Mouse (Mus musculus): ENCODE data around the gene Psmf1. TPM values are rescaled to one million over a fixed set of nuclear protein-coding genes. Genes with fewer than 3 reads are reported as not detected.

The Psmf1 gene
- total RNA-seq, 2 experiments from 2014 or later = 15.3 to 17.9 TPM

DNA sequence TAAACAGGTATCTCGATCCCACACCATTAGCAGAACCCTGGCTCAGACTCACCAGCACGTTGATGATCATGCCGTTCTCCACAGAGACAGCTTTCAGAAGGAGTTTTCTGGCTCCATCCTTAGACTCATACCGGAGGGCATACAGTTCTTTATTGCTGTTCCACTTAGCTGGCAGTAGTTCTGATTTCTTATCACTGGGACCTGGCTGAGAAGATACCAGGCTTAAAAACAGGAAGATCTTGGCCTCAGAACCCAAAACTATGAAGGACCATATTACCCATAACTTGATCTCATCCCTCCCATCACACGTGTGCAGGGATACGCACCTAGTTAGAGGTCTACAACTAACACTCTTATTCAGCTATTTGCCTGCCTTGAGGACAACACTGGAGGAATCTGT, 8.6 kb downstream of the Psmf1 start:
- no peak for DNase-seq

DNA sequence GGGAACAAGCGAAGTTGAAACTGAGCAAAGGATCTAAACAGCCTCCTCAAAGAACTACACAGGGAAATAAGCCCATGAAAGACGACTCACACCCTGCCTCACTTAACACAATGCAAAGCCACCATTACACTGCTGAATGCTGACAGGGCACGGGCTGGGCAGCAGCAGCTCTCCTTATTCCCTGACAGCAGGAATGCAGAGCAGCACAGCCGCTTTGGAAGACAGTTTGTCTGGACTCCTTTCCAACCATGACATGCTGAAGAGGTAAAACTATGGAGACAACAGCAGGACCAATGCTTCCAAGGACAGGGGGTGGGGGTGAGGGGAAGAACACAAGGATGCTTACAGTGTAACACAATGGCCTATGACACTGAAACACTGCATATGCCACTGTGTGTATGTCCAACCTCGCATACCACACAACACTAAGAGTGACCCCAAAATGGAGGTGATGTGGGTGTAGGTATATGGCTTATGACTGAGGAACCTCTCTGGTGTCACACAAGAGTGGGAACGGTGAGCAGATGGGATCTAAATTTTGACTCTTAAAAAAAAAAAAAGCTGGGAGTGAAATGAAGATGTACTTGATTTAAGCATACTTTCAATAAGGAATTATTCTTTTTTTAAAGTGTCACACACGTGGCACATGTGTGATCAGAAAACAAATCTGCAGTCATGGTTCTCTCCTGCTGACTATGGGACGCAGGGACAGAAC, 10.7 kb downstream of the Psmf1 start:
- no peak for DNase-seq

DNA sequence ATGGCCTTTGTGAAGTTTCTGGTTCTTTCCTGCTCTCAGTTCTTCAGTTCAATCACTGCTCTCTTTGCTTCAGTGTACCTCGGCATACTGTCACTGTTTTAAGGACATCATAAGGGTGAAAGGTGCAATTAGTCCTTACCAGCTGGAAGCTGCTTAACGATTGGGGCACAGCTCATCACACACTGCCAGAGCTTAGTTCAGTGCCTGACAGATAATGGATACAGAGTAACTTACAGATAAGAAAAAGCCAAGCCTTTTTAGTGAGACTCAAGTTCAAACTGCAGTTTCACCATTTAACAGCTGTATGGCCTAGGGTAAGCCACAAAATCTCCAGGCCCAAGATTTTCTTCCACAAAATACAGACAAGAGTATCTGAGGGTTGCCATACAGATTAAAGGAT, 19.9 kb downstream of the Psmf1 start:
- no peak for DNase-seq

DNA sequence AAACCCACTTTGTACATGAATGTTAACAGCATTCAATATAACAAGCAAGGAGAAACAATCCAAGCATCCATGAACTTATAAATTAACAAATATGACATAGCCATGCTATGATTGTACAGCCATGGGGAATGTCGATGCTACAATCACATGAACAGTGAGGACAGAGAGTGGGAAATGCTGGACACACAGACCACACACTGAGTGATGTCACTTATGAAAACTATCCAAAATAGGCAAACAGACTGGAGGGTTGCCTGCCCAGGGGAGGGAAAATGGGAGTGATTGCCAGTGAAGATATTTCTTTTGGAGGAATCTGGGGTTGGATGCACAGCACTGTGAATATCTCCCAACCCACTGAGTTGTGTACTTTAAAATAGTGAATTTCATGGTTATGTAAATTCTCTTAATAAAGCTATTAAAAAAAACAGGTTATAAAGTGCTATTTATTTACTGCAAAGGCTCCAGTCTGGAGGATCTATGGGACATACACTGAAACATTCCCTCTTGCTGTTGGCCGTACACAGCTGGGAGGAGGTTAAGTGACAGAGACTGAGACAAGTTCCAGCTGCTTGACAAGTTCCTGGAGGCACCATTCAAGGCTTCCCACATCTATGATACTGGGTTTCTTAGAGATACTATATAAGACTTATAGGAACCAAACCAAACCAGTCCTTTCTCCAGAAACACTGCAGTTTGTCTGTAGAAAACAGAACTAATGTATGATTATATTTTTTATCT, 27.5 kb downstream of the Psmf1 start:
- no peak for DNase-seq

DNA sequence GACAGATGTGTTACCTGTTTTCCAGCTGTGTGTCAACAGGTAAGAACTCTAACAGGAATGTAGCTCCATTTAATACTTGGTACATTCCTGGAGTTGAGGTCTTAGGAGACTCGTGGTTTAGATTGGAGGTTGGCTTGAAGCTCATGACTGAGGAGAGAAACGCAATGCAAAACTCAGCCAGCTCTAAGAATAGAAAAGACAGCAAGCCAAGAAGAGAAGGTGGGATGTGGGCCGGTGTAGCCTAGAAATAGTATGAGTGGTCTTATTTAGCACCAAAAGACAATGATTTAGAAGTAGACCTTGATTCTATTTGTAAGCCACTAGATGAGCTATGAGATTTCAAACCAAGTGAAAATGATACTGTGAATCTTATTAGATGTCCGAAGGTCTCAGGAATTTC, 28.5 kb downstream of the Psmf1 start:
- DNase-seq = no peak

DNA sequence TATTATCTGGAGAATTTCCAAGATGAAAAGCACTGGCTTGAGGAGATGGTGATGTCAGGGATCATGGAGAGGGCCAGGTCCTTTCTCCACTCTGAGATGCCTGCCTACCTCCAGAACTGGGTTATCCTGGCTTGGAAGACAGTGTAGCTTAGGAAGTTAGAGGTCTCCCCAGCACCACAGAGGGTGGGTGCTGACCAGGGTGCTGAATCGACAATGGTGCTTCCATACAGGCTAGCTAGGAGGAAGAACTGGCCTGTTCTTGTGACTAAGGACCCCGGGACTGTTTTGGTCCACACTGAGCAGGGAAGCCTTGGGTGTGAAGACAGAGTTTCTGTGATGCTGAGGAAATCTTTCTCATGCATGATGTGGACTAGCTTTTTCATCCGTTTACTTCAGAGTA, 31.3 kb downstream of the Psmf1 start:
- no peak for DNase-seq

DNA sequence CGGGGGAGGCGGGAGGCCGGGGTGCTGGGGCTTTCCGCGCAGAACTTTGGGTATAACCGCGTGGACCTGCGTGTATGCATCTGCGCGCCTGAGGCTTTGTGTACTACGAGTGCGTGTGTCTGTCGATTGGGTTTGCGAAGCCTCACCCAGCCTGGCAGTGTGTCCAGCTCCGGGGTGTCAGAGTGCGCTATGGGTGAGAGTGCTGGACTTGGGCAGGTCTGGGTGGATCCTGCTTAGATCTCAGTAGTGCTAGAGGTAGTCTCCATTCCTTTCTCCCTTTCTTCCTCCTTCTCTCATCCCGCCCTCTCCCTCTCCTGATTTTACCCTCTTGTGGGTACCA, 41.2 kb downstream of the Psmf1 start:
- DNase-seq = no peak

DNA sequence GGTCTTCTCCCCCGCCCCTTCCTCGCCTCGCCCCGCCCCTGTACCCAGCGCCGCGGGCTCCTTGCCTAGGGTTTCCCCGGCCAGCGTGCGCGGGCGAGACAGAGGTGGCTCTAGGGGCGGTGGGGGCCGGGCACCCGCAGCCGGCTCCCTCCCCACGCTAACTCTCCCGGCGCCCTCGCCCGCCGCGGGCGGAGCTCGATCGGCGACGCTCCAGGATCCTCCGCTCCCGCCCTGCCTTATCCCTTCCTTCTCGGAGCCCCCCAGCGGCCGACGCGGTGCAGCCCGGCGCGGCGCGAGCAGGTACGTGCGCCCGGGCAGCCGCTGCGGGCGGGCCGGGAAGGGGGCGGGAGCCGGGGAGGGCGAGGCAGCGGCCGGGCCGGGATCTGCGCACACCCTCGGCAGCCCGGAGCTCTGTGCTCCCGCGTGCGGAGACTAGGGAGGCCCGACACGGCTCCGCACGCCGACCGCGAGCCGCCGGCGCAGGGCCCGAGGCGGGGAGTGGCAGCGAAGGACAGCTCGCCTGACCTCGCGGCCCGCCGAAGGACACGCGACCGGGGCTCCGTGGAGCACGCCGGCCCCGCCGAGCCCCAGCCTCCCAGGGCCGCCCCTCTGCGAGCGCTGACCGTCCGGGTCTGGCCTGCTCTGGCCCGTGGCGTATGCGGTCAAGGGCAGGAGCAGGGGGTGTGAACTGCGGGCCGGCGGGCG, 41.7 kb downstream of the Psmf1 start:
- DNase-seq = peak; percentile 19

DNA sequence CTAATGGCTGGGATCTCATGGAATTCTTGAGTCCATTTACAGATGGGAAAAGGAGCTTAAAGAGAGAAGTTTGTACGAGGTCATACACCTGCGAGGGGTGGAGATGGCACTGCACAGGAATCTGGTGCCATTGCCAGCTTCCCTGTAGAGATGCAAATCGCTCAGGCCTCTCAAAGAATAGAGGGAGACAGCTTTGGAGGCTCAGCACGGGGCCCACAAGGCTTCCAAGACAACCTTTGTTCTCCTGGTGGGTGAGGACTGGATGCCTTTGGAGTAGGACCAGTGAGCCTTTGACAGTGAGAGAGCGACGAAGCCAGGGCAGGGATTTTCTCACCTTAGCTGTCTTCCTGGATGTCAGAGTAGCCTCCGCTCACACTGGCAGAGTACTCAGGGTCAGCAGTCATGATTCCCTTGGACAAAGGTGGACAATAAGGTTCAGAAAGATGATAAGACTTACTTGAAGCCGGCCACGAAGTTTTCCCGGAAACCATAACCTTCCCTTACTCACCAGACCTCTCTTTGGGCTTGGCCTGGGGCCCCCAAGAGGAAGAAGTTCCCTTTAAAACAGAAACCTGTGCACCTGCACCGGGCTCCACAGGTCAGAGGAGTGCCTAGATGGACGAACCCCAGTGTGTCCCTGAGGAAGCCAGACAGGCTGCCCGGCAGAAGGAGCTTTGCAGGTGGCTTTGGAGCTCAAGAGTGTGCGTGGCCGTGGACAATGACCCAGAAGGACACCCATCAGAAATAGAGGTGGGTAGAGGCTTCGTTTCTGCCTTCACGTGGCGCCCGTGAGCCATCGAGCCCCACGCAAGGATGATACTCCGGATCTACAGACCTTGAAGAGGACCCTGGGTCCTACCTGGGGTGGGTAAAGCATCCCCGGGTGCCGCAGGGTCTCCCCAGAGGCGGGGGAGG, 42.5 kb downstream of the Psmf1 start, which contains the start of gene Tmem74b:
Gene Tmem74b (plus strand): TSS at position 778 of the 915 bp plus-strand sequence.
- DNase-seq = no peak

DNA sequence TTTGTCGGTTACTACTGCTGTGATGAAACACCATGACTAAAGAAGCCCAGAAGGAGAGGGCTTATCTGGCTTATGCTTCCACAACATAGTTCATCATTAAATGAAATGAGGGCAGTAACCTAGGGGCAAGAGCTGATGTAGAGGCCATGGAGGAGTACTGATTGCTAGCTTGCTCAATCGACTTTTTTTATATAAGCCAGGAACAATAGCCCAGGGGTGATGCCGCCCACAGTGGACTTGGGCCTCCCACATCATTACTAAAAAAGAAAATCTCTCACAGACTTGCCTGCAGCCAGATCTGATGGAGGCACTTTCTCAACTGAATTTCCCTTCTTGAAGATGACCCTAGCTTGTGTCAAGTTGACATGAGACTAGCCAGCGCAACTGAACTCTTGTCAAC, 61.0 kb downstream of the Psmf1 start:
- DNase-seq = no peak

DNA sequence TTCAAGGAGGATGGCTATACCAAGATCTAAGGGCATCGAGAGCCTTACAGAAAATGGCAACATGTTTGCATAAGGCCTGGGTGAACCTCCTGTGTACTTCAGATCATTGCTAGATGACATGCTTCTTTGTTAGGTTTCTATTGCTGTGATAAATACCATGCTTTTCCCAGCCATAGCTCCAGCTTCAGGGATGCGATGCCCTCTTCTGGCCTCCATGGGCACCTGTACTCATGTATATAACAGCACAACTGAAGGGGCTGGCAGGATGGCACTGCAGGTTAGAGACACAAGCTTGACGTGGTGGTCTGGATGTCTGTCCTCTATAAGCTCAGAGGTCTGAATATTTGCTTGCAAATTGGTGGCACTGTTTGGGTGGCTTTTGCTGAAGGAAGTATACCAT, 61.6 kb downstream of the Psmf1 start:
- no peak for DNase-seq

DNA sequence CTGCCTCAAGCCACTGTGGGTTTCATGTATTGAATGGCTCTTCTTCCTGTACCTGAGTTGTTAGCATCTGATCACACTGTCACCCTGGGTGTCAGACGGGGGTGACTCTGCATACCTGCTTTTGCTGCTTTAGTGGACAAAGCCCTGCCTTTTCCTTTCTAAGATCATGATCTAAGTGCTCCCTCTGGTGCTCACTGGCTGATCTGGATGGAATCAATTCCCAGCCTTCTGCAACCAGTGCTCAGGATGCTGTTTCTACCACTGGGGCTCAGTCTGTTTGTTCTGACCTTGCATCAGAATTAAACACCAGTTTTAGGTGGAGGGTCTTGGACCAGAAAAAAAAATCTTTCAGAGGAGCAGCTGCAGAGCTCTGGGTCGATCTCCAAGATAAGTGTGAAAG, 67.8 kb downstream of the Psmf1 start:
- no peak for DNase-seq

DNA sequence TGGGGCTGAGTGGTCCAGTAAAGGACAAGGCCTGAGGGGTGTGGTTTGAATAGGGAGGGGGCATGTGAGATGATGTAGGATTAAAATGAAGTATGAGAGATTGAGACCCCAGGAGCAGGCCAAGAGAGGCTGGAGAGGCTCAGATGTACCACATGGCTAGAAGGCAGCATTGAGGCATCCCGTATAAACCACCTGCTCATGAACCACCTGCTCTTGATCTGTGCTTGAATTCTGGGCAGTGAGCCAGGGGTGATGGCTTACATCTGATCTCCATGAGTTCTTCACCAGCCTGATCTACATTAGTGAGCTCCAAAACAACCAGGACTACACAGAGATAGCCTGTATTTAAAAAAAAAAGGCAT, 73.0 kb downstream of the Psmf1 start:
- DNase-seq = no peak

DNA sequence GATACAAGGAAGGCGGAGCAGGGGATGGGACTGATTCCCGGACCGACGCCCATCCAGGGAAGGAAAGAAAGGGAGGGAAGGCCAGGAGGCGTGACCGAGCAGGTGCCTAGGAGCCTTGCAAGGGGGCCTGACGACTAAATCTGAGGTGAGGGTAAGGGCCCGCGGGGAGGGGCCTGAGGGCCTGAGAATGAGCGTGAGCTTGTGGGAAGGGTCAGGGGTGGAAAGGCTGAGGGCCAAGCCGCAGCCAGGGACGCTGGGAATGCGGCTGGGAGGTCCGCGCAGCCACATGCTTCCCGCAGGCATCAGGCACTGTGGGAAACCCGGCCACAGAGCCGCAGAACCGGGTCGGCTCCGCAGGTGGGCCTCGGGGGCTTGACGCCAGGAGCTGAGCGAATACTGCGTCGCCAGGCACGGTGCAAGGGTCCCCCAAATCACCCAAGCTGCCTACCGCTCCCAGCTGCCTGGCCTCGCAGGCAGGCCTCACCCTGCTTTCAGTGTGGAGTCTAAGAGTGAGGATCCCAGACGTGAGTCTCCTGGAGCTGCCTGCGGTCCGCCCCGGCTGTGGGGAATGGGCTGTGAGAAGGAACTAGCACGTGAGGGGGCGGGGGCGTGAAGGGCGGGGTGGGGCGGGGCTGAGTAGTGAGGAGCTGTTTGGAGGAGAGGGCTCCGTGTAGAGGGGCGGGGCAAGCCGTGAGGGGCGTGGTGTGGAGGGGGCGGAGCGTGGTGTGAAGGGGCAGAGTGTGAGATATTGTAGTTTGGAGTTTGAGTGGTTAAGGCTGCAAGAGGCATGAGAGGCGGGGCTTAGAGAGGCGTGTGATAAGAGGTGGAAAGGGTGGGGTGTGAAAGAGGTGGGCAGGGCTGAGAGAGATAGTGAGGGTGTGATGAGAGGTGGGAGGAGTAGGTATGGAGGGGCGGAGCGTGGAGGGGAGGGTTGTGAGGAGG, 73.7 kb downstream of the Psmf1 start:
- DNase-seq = no peak

DNA sequence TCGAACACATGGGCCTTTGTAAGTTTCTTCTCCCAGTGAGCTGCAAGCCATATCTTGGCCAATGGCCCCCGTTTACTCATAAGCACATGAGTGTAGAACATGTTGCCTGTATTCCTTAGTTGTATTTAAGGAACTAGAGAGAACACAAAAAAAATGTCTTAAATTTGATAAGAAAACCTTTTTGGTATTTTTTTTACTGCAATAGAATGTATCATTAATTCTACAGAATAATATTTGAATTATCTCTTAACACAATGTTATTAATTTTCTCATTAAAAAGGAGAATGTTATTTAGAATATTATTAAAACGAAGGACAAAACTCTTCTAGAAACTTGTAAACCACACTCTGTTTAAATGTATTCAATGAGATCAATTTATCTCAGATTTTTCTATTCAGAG, 75.6 kb downstream of the Psmf1 start, which contains the start of gene Rad21l:
Gene Rad21l (minus strand): TSS at position 101 of the 400 bp plus-strand sequence.
- no peak for DNase-seq

Other genes with a start within 250 kb of the Psmf1 start
- 100 to 1,000 TPM; 164 to 182 TPM for gene Fkbp1a, start 201.7 kb downstream of the Psmf1 start, total RNA-seq (2021)
- gene Sdcbp2, start 171.6 kb downstream of the Psmf1 start, total RNA-seq (2021) = under 1 TPM; 0.56 to 0.77 TPM
- 10 to 100 TPM; 19.2 to 26.2 TPM for gene Snph, start 111.6 kb downstream of the Psmf1 start, total RNA-seq (2021)
- not detected for gene Rad21l, start 75.7 kb downstream of the Psmf1 start, total RNA-seq (2021)
- 1 to 10 TPM in 1 of 2 experiments, under 1 TPM in 1; 0.62 to 1.3 TPM for gene Tmem74b, start 42.2 kb downstream of the Psmf1 start, total RNA-seq (2021)
- not detected for gene Rspo4, start 98.7 kb upstream of the Psmf1 start, total RNA-seq (2021)
- under 1 TPM; 0.11 to 0.15 TPM for gene Angpt4, start 167.0 kb upstream of the Psmf1 start, total RNA-seq (2021)
- gene Fam110a, start 236.0 kb upstream of the Psmf1 start, total RNA-seq (2021) = 1 to 10 TPM; 2.2 to 2.9 TPM